Mouse (Mus musculus) midbrain, embryonic 12.5 days (tissue): ENCODE results near the gene Htr6. TPM values are rescaled to one million over a fixed set of nuclear protein-coding genes. Genes with fewer than 3 reads are reported as not detected.

Source experiments
- ATAC-seq: fragments of 200-750 bp; cut with Nextera tagmentation; 2 replicates; pipeline ENCODE4 v1.8.0; 2017; ENCODE audit warnings: low read depth, moderate TSS enrichment, moderate library complexity; ENCODE audit not compliant: low FRiP score
- H3K27ac ChIP-seq: fragments of 300-500 bp; sonication (generic); replicated peaks from 2 replicates; pipeline ENCODE4 v1.5.1; 2016; ENCODE audit warnings: mild to moderate bottlenecking
- H3K27me3 ChIP-seq: fragments of 300-500 bp; sonication (generic); 2 replicates; pipeline ENCODE4 v1.6.1; 2016; ENCODE audit warnings: mild to moderate bottlenecking
- H3K36me3 ChIP-seq: fragments of 300-500 bp; sonication (generic); 2 replicates; pipeline ENCODE4 v1.6.1; 2016
- H3K4me1 ChIP-seq: fragments of 300-500 bp; sonication (generic); 2 replicates; pipeline ENCODE4 v1.6.1; 2016
- H3K4me2 ChIP-seq: fragments of 300-500 bp; sonication (generic); replicated peaks from 2 replicates; pipeline ENCODE4 v1.6.1; 2016; ENCODE audit warnings: mild to moderate bottlenecking, moderate library complexity
- H3K4me3 ChIP-seq: fragments of 300-500 bp; sonication (generic); 2 replicates; pipeline ENCODE4 v1.5.1; 2016; ENCODE audit warnings: mild to moderate bottlenecking
- H3K9ac ChIP-seq: fragments of 300-500 bp; sonication (generic); replicated peaks from 2 replicates; pipeline ENCODE4 v1.6.1; 2016; ENCODE audit warnings: mild to moderate bottlenecking, moderate library complexity
- H3K9me3 ChIP-seq: fragments of 300-500 bp; sonication (generic); 2 replicates; pipeline ENCODE4 v1.6.1; 2016; ENCODE audit warnings: mild to moderate bottlenecking
- WGBS: fragments of 180-500 bp; shearing (Covaris S2); methylation state at CpG from one replicate; pipeline ENCODE4 v1.1.7; 2016; 5-methylcytosine and 5-hydroxymethylcytosine counted together
- polyA plus RNA-seq: library from polyadenylated mRNA; unstranded; fragments of >200 nt; fragmentation: Nextera tagmentation; extraction: Ambion mirVana; gene quantifications from 2 replicates; pipeline ENCODE4 v1.2.1, GENCODE M21; 2016

Htr6 gene
- polyA plus RNA-seq, 1 experiment from 2014 or later = not detected

- Histone ChIP-seq H3K4me1 (peaks cover 8% of the 10 kb centered on the region; the same call in 1 of the 2 replicates), H3K36me3 (no peaks in the 10 kb centered on the region), H3K4me3 (no peak overlapping the region), H3K27me3 (no peaks in the 10 kb centered on the region), H3K4me2 (no peak overlapping the region), H3K27ac (no peak overlapping the region), H3K9ac (no peak overlapping the region), H3K9me3 (0 out of 2 replicates have a peak, but pooled peaks cover 3% of the 10 kb centered on the region)
- no peak for ATAC-seq
- WGBS = 76% methylated on average over 13 of the region's 13 CpGs
Measured at GRCm38 (mm10) chr4:139019413-139019812, 56.0 kb downstream of the Htr6 start.

DNA sequence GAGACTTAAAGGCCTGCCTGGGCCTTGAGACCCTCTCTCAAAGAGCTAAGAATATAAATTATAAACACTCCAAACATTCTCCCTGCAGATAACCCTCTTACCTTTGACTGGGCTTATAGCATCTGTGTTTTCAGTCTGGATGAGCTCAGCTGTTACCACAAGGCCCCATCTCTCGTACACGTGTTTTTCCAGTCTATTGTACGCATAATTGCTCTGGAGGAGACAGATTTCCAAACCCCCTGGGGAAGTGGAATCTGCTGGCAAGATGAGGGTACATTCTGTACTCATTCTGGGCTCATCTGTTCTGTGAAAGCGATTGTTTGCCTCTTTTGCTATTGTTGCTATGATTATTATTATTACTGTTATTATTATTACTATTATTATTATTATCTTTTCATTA, 56.4 kb downstream of the Htr6 start:
- Histone ChIP-seq H3K27ac (no peak overlapping the region), H3K4me3 (no peak overlapping the region), H3K4me2 (no peak overlapping the region), H3K4me1 (peaks cover 3% of the 10 kb centered on the region; the same call in 1 of the 2 replicates), H3K9ac (no peak overlapping the region), H3K27me3 (no peaks in the 10 kb centered on the region), H3K9me3 (0 out of 2 replicates have a peak, but pooled peaks cover 3% of the 10 kb centered on the region), H3K36me3 (no peaks in the 10 kb centered on the region)
- WGBS = 62% methylated on average over 4 of the region's 4 CpGs
- ATAC-seq = no peak

DNA sequence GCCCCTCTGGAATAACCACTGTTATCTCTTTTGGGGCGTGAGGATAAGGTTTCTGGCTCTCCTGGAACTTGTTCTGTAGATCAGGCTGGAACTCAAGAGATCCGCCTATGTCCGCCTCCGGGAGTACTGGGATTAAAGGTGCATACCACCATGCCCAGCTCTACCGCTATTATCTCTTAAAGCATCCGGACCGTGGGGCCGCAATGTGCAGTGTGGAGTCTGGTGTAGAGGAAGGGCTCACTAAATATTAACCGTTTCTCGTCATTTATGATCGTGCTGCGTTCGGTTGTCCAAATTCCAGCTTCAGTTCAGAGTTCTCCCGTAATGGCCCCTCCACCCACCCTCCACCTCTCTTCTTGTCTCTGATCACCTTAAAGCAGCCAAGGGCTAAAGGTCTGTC, 57.0 kb downstream of the Htr6 start:
- 92% methylated on average over 14 of the region's 14 CpGs for WGBS
- no peak overlapping the region for H3K27ac ChIP-seq
- H3K9ac ChIP-seq = no peak overlapping the region
- no peaks in the 10 kb centered on the region for H3K36me3 ChIP-seq
- 0 out of 2 replicates have a peak, but pooled peaks cover 3% of the 10 kb centered on the region for H3K9me3 ChIP-seq
- ATAC-seq = no peak
- H3K4me1 ChIP-seq = peaks cover 3% of the 10 kb centered on the region; the same call in 1 of the 2 replicates
- H3K4me3 ChIP-seq = no peak overlapping the region
- H3K4me2 ChIP-seq = no peak overlapping the region
- no peaks in the 10 kb centered on the region for H3K27me3 ChIP-seq

- peaks cover 3% of the 10 kb centered on the region; the same call in 1 of the 2 replicates for H3K4me1 ChIP-seq
- H3K4me3 ChIP-seq = no peak overlapping the region
- no peak overlapping the region for H3K27ac ChIP-seq
- no peak overlapping the region for H3K4me2 ChIP-seq
- ATAC-seq = no peak
- H3K36me3 ChIP-seq = no peaks in the 10 kb centered on the region
- H3K9me3 ChIP-seq = 0 out of 2 replicates have a peak, but pooled peaks cover 3% of the 10 kb centered on the region
- 78% methylated on average over 6 of the region's 6 CpGs for WGBS
- H3K9ac ChIP-seq = no peak overlapping the region
- no peaks in the 10 kb centered on the region for H3K27me3 ChIP-seq
Measured at GRCm38 (mm10) chr4:139014793-139015192, 60.6 kb downstream of the Htr6 start.

DNA sequence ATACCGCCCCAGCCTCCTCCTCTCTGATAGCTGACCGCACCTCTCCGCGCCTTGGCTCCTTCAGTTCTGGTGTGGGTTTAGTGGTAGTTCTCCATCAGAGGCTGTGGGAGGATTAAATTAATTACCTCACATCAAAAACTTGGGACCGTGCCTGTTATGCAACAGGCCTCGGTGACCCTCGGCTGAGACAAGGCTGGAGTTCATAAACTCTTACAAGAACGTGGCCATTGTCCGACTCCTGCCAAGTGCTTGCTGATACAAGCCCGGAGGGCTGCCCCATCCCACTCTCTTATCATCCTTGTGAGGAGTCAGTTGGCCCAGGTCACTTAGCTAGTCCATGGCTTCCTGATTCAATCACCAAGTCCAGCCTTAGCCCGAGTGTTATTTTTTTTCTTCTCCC, 62.1 kb downstream of the Htr6 start:
- Histone ChIP-seq H3K9ac (no peak overlapping the region), H3K4me1 (0 out of 2 replicates have a peak, but pooled peaks cover under 1% of the 10 kb centered on the region), H3K27me3 (no peaks in the 10 kb centered on the region), H3K27ac (no peak overlapping the region), H3K4me3 (no peak overlapping the region), H3K4me2 (no peak overlapping the region), H3K36me3 (no peaks in the 10 kb centered on the region), H3K9me3 (0 out of 2 replicates have a peak, but pooled peaks cover 3% of the 10 kb centered on the region)
- no peak for ATAC-seq
- 89% methylated on average over 11 of the region's 11 CpGs for WGBS

GRCm38 (mm10) chr4:139011201-139011702, 64.1 kb downstream of the Htr6 start:
- no peak for ATAC-seq
- H3K36me3 ChIP-seq = no peaks in the 10 kb centered on the region
- H3K9ac ChIP-seq = no peak overlapping the region
- no peak overlapping the region for H3K4me2 ChIP-seq
- WGBS = 93% methylated on average over 13 of the region's 13 CpGs
- no peak overlapping the region for H3K4me3 ChIP-seq
- H3K4me1 ChIP-seq = 0 out of 2 replicates have a peak, but pooled peaks cover 5% of the 10 kb centered on the region
- no peak overlapping the region for H3K27ac ChIP-seq
- H3K27me3 ChIP-seq = no peaks in the 10 kb centered on the region
- H3K9me3 ChIP-seq = 0 out of 2 replicates have a peak, but pooled peaks cover 3% of the 10 kb centered on the region

Other genes starting within 250 kb of the Htr6 start
- gene Pla2g5, start 212.1 kb downstream of the Htr6 start, polyA plus RNA-seq = not detected in 2 replicates
- not detected in 2 replicates for gene Gm13030, start 201.6 kb downstream of the Htr6 start, polyA plus RNA-seq
- not detected in 2 replicates for gene Pla2g2e, start 197.6 kb downstream of the Htr6 start, polyA plus RNA-seq
- gene Otud3, start 161.6 kb downstream of the Htr6 start, polyA plus RNA-seq = 2.6 and 2.9 TPM in 2 replicates
- not detected in 2 replicates for gene Rnf186, start 108.5 kb downstream of the Htr6 start, polyA plus RNA-seq
- 1.2 and 1.5 TPM in 2 replicates for gene Tmco4, start 102.7 kb downstream of the Htr6 start, polyA plus RNA-seq
- 26.9 and 40.9 TPM in 2 replicates for gene Nbl1, start 17.4 kb upstream of the Htr6 start, polyA plus RNA-seq
- 382 and 402 TPM in 2 replicates for gene Minos1, start 55.5 kb upstream of the Htr6 start, polyA plus RNA-seq
- 312 and 337 TPM in 2 replicates for gene Capzb, start 117.3 kb upstream of the Htr6 start, polyA plus RNA-seq
- gene Pqlc2, start 235.1 kb upstream of the Htr6 start, polyA plus RNA-seq = 13.5 and 14.1 TPM in 2 replicates
- 74.4 and 81.2 TPM in 2 replicates for gene Akr7a5, start 235.2 kb upstream of the Htr6 start, polyA plus RNA-seq